Mouse (Mus musculus) G1E-ER4 (cell line): ENCODE results near the gene Nr2f6. TPM values are rescaled to one million over a fixed set of nuclear protein-coding genes. Genes with fewer than 3 reads are reported as not detected.

Experiments
- GATA1 ChIP-seq: IDR thresholded peaks from one replicate; pipeline ENCODE4 v1.8.0; 2012; ENCODE audit warnings: low read length, inconsistent platforms
- polyA plus RNA-seq: library from polyadenylated mRNA; stranded (reverse); fragments of >175 nt; gene quantifications from 2 replicates; pipeline ENCODE4 v1.2.3, GENCODE M21; 2012

Nr2f6 gene
- polyA plus RNA-seq, 1 experiment = 72.0 TPM

- TF ChIP-seq GATA1 = no peak
Observed at GRCm38 (mm10) chr8:71396639-71397305, 15.0 kb upstream of the Nr2f6 start, which contains the start of gene Babam1. Gene Babam1 (plus strand): TSS chr8:71396861.

GRCm38 (mm10) chr8:71395629-71396028, 13.9 kb upstream of the Nr2f6 start, which contains the start of gene Ushbp1:
Gene Ushbp1 (minus strand): TSS chr8:71395802.
- no peak for TF ChIP-seq GATA1

- TF ChIP-seq GATA1 = no peak
Observed at GRCm38 (mm10) chr8:71395071-71395470, 13.3 kb upstream of the Nr2f6 start.

GRCm38 (mm10) chr8:71394481-71394880, 12.7 kb upstream of the Nr2f6 start:
- no peak for TF ChIP-seq GATA1

GRCm38 (mm10) chr8:71392871-71393270, 11.1 kb upstream of the Nr2f6 start:
- TF ChIP-seq GATA1 = no peak

- no peak for TF ChIP-seq GATA1
Observed at GRCm38 (mm10) chr8:71392391-71392790, 10.6 kb upstream of the Nr2f6 start.

GRCm38 (mm10) chr8:71391696-71392095, 9.9 kb upstream of the Nr2f6 start:
- TF ChIP-seq GATA1 = no peak

- no peak for TF ChIP-seq GATA1
Observed at GRCm38 (mm10) chr8:71388267-71388666, 6.5 kb upstream of the Nr2f6 start.

GRCm38 (mm10) chr8:71385212-71385835, 3.6 kb upstream of the Nr2f6 start:
- no peak for TF ChIP-seq GATA1

GRCm38 (mm10) chr8:71383860-71384259, 2.1 kb upstream of the Nr2f6 start:
- TF ChIP-seq GATA1 = no peak

GRCm38 (mm10) chr8:71383396-71383795, 1.6 kb upstream of the Nr2f6 start:
- no peak for TF ChIP-seq GATA1

GRCm38 (mm10) chr8:71381971-71382961, 506 bp upstream of the Nr2f6 start:
- TF ChIP-seq GATA1 = no peak

- TF ChIP-seq GATA1 = no peak
Observed at GRCm38 (mm10) chr8:71380178-71381171, 1.3 kb downstream of the Nr2f6 start.

- TF ChIP-seq GATA1 = no peak
Observed at GRCm38 (mm10) chr8:71379512-71380075, 2.2 kb downstream of the Nr2f6 start.
